Mouse (Mus musculus): ENCODE results near the gene Etv1. TPM values are rescaled to one million over a fixed set of nuclear protein-coding genes. Genes with fewer than 3 reads are reported as not detected.

The Etv1 gene
- polyA plus RNA-seq, 1 experiment from 2014 or later, result 12.8 TPM

- ATAC-seq (replicated peaks; ENCODE audit: low FRiP score, low read depth), result no peak
- no peaks in the 10 kb centered on the region for H3K9me3 ChIP-seq (replicated peaks; ENCODE audit: low read length)
- DNase-seq (ENCODE audit: low spot score), result no peak
- H3K36me3 ChIP-seq (ENCODE audit: insufficient read depth, low read length), result no peaks in the 10 kb centered on the region
- H3K27me3 ChIP-seq (ENCODE audit: insufficient read depth, low read length), result no peaks in the 10 kb centered on the region
- no peak overlapping the region for H3K9ac ChIP-seq (ENCODE audit: low read depth, low read length)
- H3K27ac ChIP-seq, result no peak overlapping the region
- no peak for TF ChIP-seq CTCF (IDR thresholded peaks at IDR 0.05; ENCODE audit: low read depth)
- no peak overlapping the region for H3K4me2 ChIP-seq (ENCODE audit: low read length)
- H3K4me3 ChIP-seq (replicated peaks; ENCODE audit: low read depth, low read length), result no peak overlapping the region
- no peaks in the 10 kb centered on the region for H3K4me1 ChIP-seq (replicated peaks; ENCODE audit: insufficient read depth, low read length)
These were observed 95.4 kb downstream of the Etv1 start for GRCm38 (mm10) chr12:38874470-38874995.

- Histone ChIP-seq H3K4me3 (replicated peaks; ENCODE audit: low read depth, low read length) (no peak overlapping the region), H3K9me3 (replicated peaks; ENCODE audit: low read length) (no peaks in the 10 kb centered on the region), H3K36me3 (ENCODE audit: insufficient read depth, low read length) (no peaks in the 10 kb centered on the region), H3K27ac (no peak overlapping the region), H3K4me2 (ENCODE audit: low read length) (no peak overlapping the region), H3K27me3 (ENCODE audit: insufficient read depth, low read length) (no peaks in the 10 kb centered on the region), H3K4me1 (replicated peaks; ENCODE audit: insufficient read depth, low read length) (no peaks in the 10 kb centered on the region), H3K9ac (ENCODE audit: low read depth, low read length) (no peak overlapping the region)
- ATAC-seq (replicated peaks; ENCODE audit: low FRiP score, low read depth), result no peak
- TF ChIP-seq CTCF (IDR thresholded peaks at IDR 0.05; ENCODE audit: low read depth), result no peak
- whole genome bisulfite sequencing, result 78% methylated on average over 3 of the region's 3 CpGs
- DNase-seq (ENCODE audit: low spot score), result no peak
These were observed 125.3 kb downstream of the Etv1 start for GRCm38 (mm10) chr12:38904516-38904915.

- ATAC-seq (replicated peaks; ENCODE audit: low FRiP score, low read depth), result no peak
- no peaks in the 10 kb centered on the region for H3K9me3 ChIP-seq (replicated peaks; ENCODE audit: low read length)
- H3K4me2 ChIP-seq (ENCODE audit: low read length), result no peak overlapping the region
- no peak overlapping the region for H3K4me3 ChIP-seq (replicated peaks; ENCODE audit: low read depth, low read length)
- H3K36me3 ChIP-seq (ENCODE audit: insufficient read depth, low read length), result no peaks in the 10 kb centered on the region
- H3K27ac ChIP-seq, result no peak overlapping the region
- no peak for TF ChIP-seq CTCF (IDR thresholded peaks at IDR 0.05; ENCODE audit: low read depth)
- DNase-seq (ENCODE audit: low spot score), result no peak
- no peak overlapping the region for H3K9ac ChIP-seq (ENCODE audit: low read depth, low read length)
- 73% methylated on average over 6 of the region's 6 CpGs for WGBS
- H3K4me1 ChIP-seq (replicated peaks; ENCODE audit: insufficient read depth, low read length), result no peaks in the 10 kb centered on the region
- no peaks in the 10 kb centered on the region for H3K27me3 ChIP-seq (ENCODE audit: insufficient read depth, low read length)
These were observed 127.1 kb downstream of the Etv1 start for GRCm38 (mm10) chr12:38906314-38906713.

GRCm38 (mm10) chr12:38906812-38907211 is 127.6 kb downstream of the Etv1 start:
- H3K4me1 ChIP-seq (replicated peaks; ENCODE audit: insufficient read depth, low read length), result no peaks in the 10 kb centered on the region
- WGBS, result 32% methylated on average over 9 of the region's 9 CpGs
- no peak overlapping the region for H3K27ac ChIP-seq
- no peak overlapping the region for H3K4me2 ChIP-seq (ENCODE audit: low read length)
- DNase-seq (ENCODE audit: low spot score) (peak; percentile 31), ATAC-seq (replicated peaks; ENCODE audit: low FRiP score, low read depth) (no peak)
- no peaks in the 10 kb centered on the region for H3K36me3 ChIP-seq (ENCODE audit: insufficient read depth, low read length)
- H3K9ac ChIP-seq (ENCODE audit: low read depth, low read length), result no peak overlapping the region
- no peaks in the 10 kb centered on the region for H3K27me3 ChIP-seq (ENCODE audit: insufficient read depth, low read length)
- no peaks in the 10 kb centered on the region for H3K9me3 ChIP-seq (replicated peaks; ENCODE audit: low read length)
- H3K4me3 ChIP-seq (replicated peaks; ENCODE audit: low read depth, low read length), result no peak overlapping the region
- TF ChIP-seq CTCF (IDR thresholded peaks at IDR 0.05; ENCODE audit: low read depth), result no peak

- no peak for DNase-seq (ENCODE audit: low spot score)
- ATAC-seq (replicated peaks; ENCODE audit: low FRiP score, low read depth), result no peak
- WGBS, result 93% methylated on average over 3 of the region's 3 CpGs
These were observed 129.8 kb downstream of the Etv1 start for GRCm38 (mm10) chr12:38908947-38909346.

More at GRCm38 (mm10) chr12:38908947-38909346, 129.8 kb downstream of the Etv1 start:
- Histone ChIP-seq H3K9me3 (replicated peaks; ENCODE audit: low read length) (no peaks in the 10 kb centered on the region), H3K36me3 (ENCODE audit: insufficient read depth, low read length) (no peaks in the 10 kb centered on the region), H3K4me3 (replicated peaks; ENCODE audit: low read depth, low read length) (no peak overlapping the region), H3K27me3 (ENCODE audit: insufficient read depth, low read length) (no peaks in the 10 kb centered on the region), H3K9ac (ENCODE audit: low read depth, low read length) (no peak overlapping the region), H3K4me1 (replicated peaks; ENCODE audit: insufficient read depth, low read length) (no peaks in the 10 kb centered on the region), H3K27ac (no peak overlapping the region), H3K4me2 (ENCODE audit: low read length) (no peak overlapping the region)
- TF ChIP-seq CTCF (IDR thresholded peaks at IDR 0.05; ENCODE audit: low read depth), result no peak
